Mouse (Mus musculus): Measurements from ENCODE around the gene Pofut1. TPM values are rescaled to one million over a fixed set of nuclear protein-coding genes. Genes with fewer than 3 reads are reported as not detected.

Pofut1 gene
- polyA plus RNA-seq, 2 experiments from 2014 or later = 9.4 to 11.9 TPM

GRCm38 (mm10) chr2:153290938-153291928 is 49.9 kb downstream of the Pofut1 start, which contains the start of gene Kif3b:
TSS of gene Kif3b (plus strand) at chr2:153291413.
- ATAC-seq = peak; percentile 87

- peak; percentile 64 for ATAC-seq
These were observed 51.0 kb downstream of the Pofut1 start for GRCm38 (mm10) chr2:153292305-153292861.

- ATAC-seq = no peak
These were observed 53.9 kb downstream of the Pofut1 start for GRCm38 (mm10) chr2:153295196-153295595.

DNA sequence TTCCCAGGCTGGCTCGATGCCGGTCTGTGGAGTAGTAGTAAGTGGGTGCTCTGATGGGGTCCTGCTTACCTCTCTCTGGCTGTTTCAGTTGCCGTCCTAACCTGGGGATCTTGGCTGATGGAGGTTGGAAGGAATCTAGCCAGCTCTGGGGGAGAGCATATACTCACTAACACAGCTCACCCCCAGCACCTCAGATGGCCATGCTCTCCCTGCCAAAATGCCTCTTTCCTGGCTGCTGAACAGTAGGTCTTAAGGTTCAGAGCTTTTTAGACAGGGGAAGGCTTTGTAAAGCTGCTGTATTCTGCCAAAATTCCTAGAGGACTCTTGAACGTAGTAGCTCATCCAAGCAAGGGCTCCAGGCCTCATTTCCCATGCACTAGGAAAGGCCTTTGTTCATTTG is 56.4 kb downstream of the Pofut1 start:
- ATAC-seq = no peak

DNA sequence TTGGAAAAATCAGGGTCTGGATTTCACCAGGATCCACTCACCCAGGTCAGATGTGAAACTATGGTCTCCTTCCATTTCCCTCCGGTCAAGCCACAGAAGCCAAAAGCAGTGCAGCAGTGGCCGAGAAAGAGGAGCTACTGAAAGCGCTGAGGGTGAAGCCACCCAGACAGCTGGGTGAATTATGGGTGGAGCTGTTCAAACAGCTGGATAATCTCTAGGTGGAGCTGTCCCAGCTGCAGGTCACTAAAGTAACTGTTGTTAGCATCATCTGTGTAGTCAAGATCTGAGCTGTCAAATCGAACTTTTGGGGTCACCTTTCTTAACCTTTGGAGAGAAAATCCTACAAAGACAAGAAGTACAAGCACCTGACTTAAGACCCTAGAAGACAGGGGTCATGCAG is 57.1 kb downstream of the Pofut1 start:
- no peak for ATAC-seq

- ATAC-seq = peak; percentile 39
These were observed 57.5 kb downstream of the Pofut1 start for GRCm38 (mm10) chr2:153298863-153299262.

DNA sequence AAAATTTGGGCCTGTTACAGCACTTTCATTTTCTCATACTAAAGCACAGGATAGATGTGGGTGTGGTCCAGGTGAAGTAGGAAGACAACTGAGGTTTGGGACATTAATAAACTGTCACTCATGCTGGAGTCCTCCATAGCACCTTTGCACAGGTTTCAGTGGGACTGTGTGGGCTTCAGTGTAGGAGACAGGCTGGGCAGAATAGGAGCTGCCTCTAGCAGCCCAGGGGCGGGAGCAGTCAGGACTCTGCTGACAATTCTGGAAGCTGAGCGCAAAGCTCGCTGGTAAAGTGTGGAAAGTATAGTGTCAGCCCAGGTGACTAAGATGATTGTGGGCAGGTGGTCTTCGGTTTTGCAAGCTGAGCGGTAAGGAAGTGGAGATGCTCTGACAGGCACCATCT is 59.8 kb downstream of the Pofut1 start:
- no peak for ATAC-seq

- ATAC-seq = no peak
These were observed 63.9 kb downstream of the Pofut1 start for GRCm38 (mm10) chr2:153305240-153305639.

GRCm38 (mm10) chr2:153308586-153308985 is 67.3 kb downstream of the Pofut1 start:
- ATAC-seq = no peak

GRCm38 (mm10) chr2:153309106-153309505 is 67.8 kb downstream of the Pofut1 start:
- no peak for ATAC-seq

- ATAC-seq = no peak
These were observed 68.9 kb downstream of the Pofut1 start for GRCm38 (mm10) chr2:153310228-153310627.

DNA sequence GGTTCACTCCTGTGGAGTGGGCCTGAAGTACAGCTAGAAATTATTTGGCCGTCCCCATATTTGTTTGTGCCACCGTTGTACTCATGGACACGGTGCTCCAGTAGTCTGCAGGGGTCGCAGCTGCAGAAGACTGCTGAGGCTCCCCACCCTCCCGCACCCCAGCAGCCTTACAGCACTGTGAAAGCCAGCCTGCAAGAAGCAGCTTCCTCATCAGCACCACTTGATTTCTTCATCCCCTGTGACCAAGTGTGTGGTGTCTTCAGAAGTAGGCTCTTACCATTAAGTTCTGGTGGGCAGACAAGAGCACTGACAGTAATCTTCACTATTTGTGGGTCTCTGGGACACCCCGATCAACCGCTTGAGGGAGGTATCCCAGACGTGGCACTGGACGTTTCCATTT is 71.6 kb downstream of the Pofut1 start:
- ATAC-seq = no peak

DNA sequence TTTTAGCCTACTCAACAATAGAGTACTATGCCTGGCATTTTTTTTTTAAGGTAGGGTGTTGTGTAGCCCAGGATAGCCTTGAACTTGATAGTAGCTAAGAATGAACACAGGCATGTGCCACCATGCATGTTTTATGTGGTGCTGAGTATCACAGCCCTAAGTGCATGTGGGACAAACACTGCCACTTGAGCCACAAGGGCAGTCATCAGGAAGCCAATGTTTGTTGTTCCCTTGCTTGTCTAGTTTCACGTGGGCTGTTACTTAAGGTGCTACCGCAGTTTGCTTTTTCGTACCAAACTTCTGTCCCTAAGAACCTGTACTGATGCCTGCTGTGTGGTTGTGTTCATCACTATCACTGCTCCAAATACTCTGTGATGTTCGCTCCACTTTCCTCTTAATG is 77.1 kb downstream of the Pofut1 start:
- ATAC-seq = no peak

- peak; percentile 58 for ATAC-seq
These were observed 77.8 kb downstream of the Pofut1 start for GRCm38 (mm10) chr2:153319036-153319643.

Other genes starting within 250 kb of the Pofut1 start
- 100 to 1,000 TPM; 164 to 215 TPM for gene Pdrg1, start 226.1 kb upstream of the Pofut1 start, polyA plus RNA-seq (2017; shearing (Covaris generic))
- not detected for gene Xkr7, start 209.7 kb upstream of the Pofut1 start, polyA plus RNA-seq (2017; shearing (Covaris generic))
- not detected for gene Ccm2l, start 175.6 kb upstream of the Pofut1 start, polyA plus RNA-seq (2017; shearing (Covaris generic))
- gene Hck, start 133.1 kb upstream of the Pofut1 start, polyA plus RNA-seq (2017; shearing (Covaris generic)) = under 1 TPM; 0.61 to 0.67 TPM
- gene Tm9sf4, start 80.2 kb upstream of the Pofut1 start, polyA plus RNA-seq (2017; shearing (Covaris generic)) = 10 to 100 TPM; 41.1 to 62.2 TPM
- 10 to 100 TPM; 23.8 to 25.2 TPM for gene Tspyl3, start 16.1 kb upstream of the Pofut1 start, polyA plus RNA-seq (2017; shearing (Covaris generic))
- 10 to 100 TPM; 20.2 to 23.1 TPM for gene Plagl2, start 107 bp upstream of the Pofut1 start, polyA plus RNA-seq (2017; shearing (Covaris generic))
- gene Kif3b, start 49.9 kb downstream of the Pofut1 start, polyA plus RNA-seq (2017; shearing (Covaris generic)) = 10 to 100 TPM; 11.2 to 13.0 TPM
- gene Asxl1, start 104.3 kb downstream of the Pofut1 start, polyA plus RNA-seq (2017; shearing (Covaris generic)) = 10 to 100 TPM; 12.3 to 20.9 TPM

Measured in CD4-positive, CD25-positive, alpha-beta regulatory T cell, adult 4 months (primary cell).